Mouse (Mus musculus): ENCODE measurements around the gene Irf2. TPM values are rescaled to one million over a fixed set of nuclear protein-coding genes. Genes with fewer than 3 reads are reported as not detected.
"Not testable (repeated sequence)": the region's sequence is repeated elsewhere in the genome, so short reads cannot be mapped to it uniquely, and the experiment has no call there.

The Irf2 gene
- total RNA-seq, 1 experiment from 2014 or later: 66.7 TPM

GRCm38 (mm10) chr8:46726383-46726782 is 13.1 kb upstream of the Irf2 start:
- DNase-seq: no peak

GRCm38 (mm10) chr8:46729671-46730070 is 9.9 kb upstream of the Irf2 start:
- not testable (repeated sequence) for DNase-seq

GRCm38 (mm10) chr8:46732381-46732915 is 7.1 kb upstream of the Irf2 start:
- DNase-seq: peak; percentile 34

- DNase-seq: no peak
Observed at GRCm38 (mm10) chr8:46733603-46734002, 5.9 kb upstream of the Irf2 start.

- DNase-seq: no peak
Observed at GRCm38 (mm10) chr8:46735505-46735904, 4.0 kb upstream of the Irf2 start.

GRCm38 (mm10) chr8:46736260-46736659 is 3.3 kb upstream of the Irf2 start:
- DNase-seq: peak; percentile 22

GRCm38 (mm10) chr8:46737421-46737820 is 2.1 kb upstream of the Irf2 start:
- DNase-seq: no peak

GRCm38 (mm10) chr8:46737907-46738306 is 1.6 kb upstream of the Irf2 start:
- DNase-seq: peak; percentile 63

- DNase-seq: no peak
Observed at GRCm38 (mm10) chr8:46738601-46739000, 931 bp upstream of the Irf2 start.

- peak; percentile 28 for DNase-seq
Observed at GRCm38 (mm10) chr8:46739956-46740512, 502 bp downstream of the Irf2 start.

- DNase-seq: peak; percentile 90
Observed at GRCm38 (mm10) chr8:46740513-46741280, 1.2 kb downstream of the Irf2 start.

GRCm38 (mm10) chr8:46741281-46741791 is 1.8 kb downstream of the Irf2 start:
- peak; percentile 82 for DNase-seq

- DNase-seq: peak; percentile 25
Observed at GRCm38 (mm10) chr8:46741991-46742690, 2.6 kb downstream of the Irf2 start.

- no peak for DNase-seq
Observed at GRCm38 (mm10) chr8:46742691-46743082, 3.2 kb downstream of the Irf2 start.

- no peak for DNase-seq
Observed at GRCm38 (mm10) chr8:46745464-46745863, 5.9 kb downstream of the Irf2 start.

GRCm38 (mm10) chr8:46747311-46747980 is 7.9 kb downstream of the Irf2 start:
- no peak for DNase-seq

- DNase-seq: no peak
Observed at GRCm38 (mm10) chr8:46750000-46750399, 10.5 kb downstream of the Irf2 start.

- DNase-seq: no peak
Observed at GRCm38 (mm10) chr8:46750566-46750965, 11.0 kb downstream of the Irf2 start.

- no peak for DNase-seq
Observed at GRCm38 (mm10) chr8:46751151-46751550, 11.6 kb downstream of the Irf2 start.

GRCm38 (mm10) chr8:46752986-46753385 is 13.5 kb downstream of the Irf2 start:
- no peak for DNase-seq

- DNase-seq: no peak
Observed at GRCm38 (mm10) chr8:46754355-46754754, 14.8 kb downstream of the Irf2 start.

- no peak for DNase-seq
Observed at GRCm38 (mm10) chr8:46755731-46756333, 16.3 kb downstream of the Irf2 start.
